Mouse (Mus musculus) adrenal gland, adult 18-20 months (tissue): ENCODE data around the gene Atp2b1. TPM values are rescaled to one million over a fixed set of nuclear protein-coding genes. Genes with fewer than 3 reads are reported as not detected.

ENCODE experiments used
- DNase-seq, 2 experiments: peaks; one replicate each; pipeline ENCODE4 v3.0.0; 2021 to 2022; ENCODE audit warnings: low spot score in 2 of 2
- total RNA-seq, 2 experiments: library from RNA; stranded (reverse); gene quantifications; 1 replicate in 1 of 2; 2 replicates in 1 of 2; pipeline ENCODE4 v1.2.3; 2021

Gene Atp2b1
- total RNA-seq, 2 experiments from 2014 or later = 45.8 to 51.5 TPM

DNA sequence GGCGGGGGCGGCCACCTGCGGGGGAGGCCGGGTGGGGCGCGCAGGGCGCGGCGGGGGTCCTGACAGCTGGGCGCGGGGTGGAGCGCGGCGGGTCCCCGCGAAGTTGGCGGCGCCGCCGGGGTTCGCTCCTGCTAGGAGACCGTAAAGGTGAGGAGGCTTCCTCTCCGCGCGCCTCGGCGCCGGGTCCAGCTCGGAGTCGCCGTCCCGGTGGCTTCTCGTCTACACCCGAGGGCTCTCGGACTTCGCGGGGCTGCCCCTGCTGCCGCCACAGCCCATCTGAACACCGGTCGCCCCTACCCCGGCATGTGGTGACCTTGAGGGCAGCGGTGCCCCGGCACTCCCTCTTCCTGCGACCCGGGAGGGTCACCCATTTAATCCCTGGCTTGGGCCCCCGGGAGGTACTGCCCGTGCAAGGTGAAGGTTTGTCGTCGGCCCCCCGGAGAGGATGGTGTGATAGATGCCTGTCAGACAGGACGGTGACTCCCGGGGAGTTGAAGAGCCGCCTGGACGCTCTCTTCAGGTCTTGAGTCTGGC is 1.3 kb downstream of the Atp2b1 start:
- DNase-seq = peak; percentile 56 to 58

- DNase-seq = no peak
These were observed 2.0 kb downstream of the Atp2b1 start for GRCm38 (mm10) chr10:98916011-98916780.

- no peak for DNase-seq
These were observed 2.7 kb downstream of the Atp2b1 start for GRCm38 (mm10) chr10:98916781-98917340.

DNA sequence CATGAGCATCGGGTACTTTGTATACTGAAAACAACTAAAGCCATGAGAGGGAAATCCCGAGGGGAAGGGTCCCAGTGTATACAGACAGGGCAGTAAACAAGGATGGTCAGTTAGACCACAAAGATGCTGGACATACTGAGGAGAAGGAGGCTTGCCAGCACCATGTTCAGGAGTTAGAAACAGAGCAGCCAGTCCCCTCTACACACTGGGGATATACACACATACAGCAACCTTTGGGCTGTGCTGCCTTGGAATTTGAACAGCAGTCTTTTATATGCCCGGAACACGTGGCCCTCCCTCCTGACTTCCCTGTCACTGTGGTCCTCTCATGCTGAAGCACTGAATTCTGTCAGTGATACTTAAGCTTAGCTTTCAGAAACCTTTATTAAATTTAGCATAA is 10.9 kb downstream of the Atp2b1 start:
- no peak for DNase-seq

GRCm38 (mm10) chr10:98926991-98927390 is 12.8 kb downstream of the Atp2b1 start:
- no peak for DNase-seq

GRCm38 (mm10) chr10:98929444-98929843 is 15.2 kb downstream of the Atp2b1 start:
- no peak for DNase-seq

DNA sequence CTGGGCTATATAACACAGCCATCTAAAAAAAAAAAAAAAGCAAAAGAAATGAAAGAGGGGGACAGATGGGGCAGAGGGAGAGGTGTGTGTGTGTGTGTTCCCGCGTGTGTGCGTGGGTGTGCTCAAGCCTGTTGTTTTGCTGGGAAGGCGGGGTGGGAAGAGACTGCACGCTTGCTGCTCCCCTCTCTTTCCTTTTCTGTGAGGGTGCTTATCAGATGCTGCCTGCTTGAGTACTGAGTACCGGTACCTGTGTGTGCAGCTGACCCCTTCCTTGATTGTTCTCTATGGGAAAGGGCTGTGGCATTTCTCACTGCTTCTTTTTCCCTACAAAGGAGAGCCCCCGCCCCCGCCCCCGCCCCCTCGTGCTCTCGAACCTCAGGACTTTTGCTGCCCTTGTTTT is 15.9 kb downstream of the Atp2b1 start:
- DNase-seq = no peak

GRCm38 (mm10) chr10:98940137-98940536 is 25.9 kb downstream of the Atp2b1 start:
- no peak for DNase-seq

- no peak for DNase-seq
These were observed 26.6 kb downstream of the Atp2b1 start for GRCm38 (mm10) chr10:98940799-98941198.

GRCm38 (mm10) chr10:98941991-98942390 is 27.8 kb downstream of the Atp2b1 start:
- DNase-seq = no peak

DNA sequence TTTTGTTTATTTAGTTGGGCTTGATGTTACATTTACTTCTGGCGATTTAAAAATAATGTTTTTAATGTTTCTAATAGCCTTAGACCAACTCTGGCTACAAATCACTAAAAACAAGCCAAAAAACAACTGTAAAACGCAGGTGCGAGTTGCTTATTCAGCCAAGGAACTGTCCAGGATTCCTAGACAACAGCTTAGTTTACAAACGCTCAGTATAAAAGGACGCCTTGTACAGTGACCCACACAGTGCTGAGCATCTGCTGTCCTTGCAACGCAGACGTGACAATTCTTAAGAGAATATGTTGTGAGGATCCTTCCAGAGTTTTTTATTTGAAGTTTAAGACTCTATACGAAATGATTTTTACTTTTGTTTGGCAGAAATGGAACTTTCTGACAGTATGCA is 28.8 kb downstream of the Atp2b1 start:
- DNase-seq = no peak

DNA sequence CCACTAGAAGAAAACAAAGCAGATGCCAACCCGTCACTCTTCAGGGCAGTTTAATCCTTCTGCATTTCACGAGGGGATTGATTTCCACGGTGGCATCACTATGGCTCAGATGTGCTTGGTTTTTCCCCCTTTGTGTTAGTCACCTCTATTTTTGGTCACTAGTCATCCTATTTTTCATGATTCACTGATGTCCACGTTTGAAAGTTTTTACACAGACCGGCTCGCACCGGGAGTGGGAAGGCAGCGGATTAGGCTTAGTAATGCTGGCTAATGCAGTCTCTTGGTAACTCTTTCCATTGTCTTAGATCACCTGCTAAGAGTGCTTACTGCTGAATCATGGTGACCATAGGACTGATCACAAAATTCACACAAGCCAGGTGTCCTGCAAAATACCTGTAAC is 29.7 kb downstream of the Atp2b1 start:
- no peak for DNase-seq

- no peak for DNase-seq
These were observed 32.0 kb downstream of the Atp2b1 start for GRCm38 (mm10) chr10:98946031-98946791.

GRCm38 (mm10) chr10:98947206-98947605 is 33.0 kb downstream of the Atp2b1 start:
- DNase-seq = no peak

GRCm38 (mm10) chr10:98948096-98948495 is 33.9 kb downstream of the Atp2b1 start:
- no peak for DNase-seq

DNA sequence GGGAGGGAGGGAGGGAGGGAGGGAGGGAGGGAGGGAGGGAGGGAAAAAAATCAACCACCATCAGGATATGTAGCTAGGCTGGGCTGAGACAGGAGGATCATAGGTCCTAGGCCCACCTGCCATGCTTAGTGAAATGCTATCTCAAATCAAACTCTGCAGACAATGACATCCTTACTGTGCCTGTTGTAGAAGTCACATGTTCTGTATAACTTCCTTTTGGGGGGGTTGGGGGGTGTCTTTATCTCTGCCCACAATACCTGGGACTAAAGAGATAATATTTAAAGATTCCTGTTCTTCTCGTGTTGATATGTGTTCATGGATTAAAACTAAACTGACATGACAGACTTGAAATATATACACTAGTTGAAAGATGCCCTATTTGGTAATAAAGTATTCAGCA is 35.5 kb downstream of the Atp2b1 start:
- DNase-seq = no peak

DNA sequence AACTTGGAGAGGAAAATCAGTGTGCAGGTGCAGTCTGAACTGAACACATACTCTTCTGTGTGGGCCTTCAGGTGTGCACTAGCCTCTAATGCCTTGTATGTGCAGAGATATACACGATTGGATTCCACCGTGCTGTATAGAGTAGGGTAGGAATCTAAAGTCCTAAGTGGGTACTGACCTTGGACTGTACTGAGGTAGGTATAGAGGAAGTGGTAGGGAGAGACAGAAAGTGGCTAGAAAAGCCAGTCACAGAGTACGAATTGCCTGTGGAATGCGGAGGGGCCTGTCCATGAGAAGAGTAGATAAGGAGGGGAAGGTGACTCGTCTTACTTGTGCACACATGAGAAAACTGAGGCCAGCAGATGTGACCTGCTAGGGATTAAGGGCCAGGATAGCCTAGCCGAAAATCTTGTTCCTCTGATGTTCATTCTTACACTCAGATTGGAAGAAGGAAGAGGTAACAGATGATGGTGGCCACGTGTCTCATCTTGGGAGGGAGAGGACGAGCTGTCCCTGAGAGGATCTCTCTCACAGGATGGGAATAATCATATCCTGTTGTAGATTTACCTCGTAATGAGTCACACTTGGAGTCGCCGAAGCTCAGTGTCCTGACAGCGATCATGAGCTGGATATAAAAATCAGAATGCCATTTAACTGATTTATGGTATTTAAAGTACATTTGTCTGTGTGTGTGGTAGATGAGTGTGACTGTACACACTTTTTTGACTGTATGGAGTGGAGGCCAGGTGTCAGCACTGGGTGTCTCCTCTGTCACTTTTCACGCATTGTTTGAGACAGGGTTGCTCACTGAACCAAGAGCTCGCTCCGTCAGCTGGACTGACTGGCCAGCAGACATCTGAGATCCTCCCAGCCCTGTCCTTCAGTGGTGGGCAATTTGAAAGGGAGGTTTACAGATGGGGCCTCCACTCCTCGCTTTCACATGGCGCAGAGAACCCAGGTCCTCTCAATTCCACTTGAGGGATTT is 37.4 kb downstream of the Atp2b1 start:
- no peak for DNase-seq

DNA sequence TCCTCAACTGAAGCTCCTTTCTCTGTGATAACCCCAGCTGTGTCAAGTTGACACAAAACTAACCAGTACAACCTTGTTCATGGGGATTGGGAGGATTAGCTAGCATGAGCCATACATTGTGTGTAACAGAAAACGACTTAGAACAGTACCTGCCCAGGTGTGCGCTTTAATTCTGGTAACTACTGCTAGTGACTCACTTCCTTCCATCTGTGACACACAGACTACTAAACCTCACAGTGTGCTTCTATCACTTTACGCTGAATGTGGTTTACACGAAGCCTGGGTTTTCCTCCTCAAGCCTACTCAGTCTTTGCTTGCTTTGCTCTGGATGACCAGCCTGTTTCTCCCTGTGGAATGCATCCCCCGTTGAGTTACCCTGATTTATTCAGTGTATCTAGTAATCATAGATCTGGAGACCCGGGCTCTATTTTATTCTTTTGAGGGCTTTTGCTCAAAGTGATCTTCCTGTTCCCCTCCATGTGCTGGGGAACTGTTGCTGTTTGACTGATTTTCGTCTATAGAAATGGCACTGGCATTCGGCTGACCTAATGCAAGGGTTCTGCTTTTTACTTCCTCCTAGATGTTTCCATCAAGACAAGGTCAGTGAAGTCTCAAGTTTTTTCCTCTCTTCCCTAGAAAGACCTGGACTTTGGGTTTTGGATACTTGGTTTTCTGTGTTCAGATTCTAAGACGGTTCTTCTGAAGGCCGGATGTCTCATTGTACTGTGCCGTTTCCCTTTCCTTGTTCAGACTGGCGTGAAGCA is 40.2 kb downstream of the Atp2b1 start:
- no peak for DNase-seq

- DNase-seq = no peak
These were observed 41.9 kb downstream of the Atp2b1 start for GRCm38 (mm10) chr10:98956124-98956523.

DNA sequence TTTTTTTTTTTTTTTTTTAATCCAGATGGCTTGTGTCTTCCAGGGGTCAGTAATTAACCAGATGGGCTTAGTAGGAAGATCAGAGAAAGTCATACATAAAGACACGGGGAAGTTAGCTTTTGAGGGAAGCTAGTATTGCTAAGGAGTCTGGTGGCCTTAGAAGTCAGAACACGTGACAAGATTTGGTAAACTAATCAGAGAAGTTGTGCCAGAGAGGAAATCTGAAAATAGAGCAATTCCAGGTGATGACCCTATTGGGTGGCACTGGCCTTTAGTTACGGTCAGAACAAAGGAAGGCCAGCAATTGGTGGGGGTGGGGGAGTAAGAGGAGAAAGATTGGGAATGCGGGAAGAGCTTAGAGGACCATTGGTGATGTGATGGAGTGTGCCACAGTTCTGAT is 44.5 kb downstream of the Atp2b1 start:
- DNase-seq = no peak
